Mouse (Mus musculus): ENCODE measurements around the gene Scel. TPM values are rescaled to one million over a fixed set of nuclear protein-coding genes. Genes with fewer than 3 reads are reported as not detected.
"Not testable (repeated sequence)": the region's sequence is repeated elsewhere in the genome, so short reads cannot be mapped to it uniquely, and the experiment has no call there.

Scel gene
- polyA plus RNA-seq, 2 experiments: 5.6 to 14.3 TPM

DNA sequence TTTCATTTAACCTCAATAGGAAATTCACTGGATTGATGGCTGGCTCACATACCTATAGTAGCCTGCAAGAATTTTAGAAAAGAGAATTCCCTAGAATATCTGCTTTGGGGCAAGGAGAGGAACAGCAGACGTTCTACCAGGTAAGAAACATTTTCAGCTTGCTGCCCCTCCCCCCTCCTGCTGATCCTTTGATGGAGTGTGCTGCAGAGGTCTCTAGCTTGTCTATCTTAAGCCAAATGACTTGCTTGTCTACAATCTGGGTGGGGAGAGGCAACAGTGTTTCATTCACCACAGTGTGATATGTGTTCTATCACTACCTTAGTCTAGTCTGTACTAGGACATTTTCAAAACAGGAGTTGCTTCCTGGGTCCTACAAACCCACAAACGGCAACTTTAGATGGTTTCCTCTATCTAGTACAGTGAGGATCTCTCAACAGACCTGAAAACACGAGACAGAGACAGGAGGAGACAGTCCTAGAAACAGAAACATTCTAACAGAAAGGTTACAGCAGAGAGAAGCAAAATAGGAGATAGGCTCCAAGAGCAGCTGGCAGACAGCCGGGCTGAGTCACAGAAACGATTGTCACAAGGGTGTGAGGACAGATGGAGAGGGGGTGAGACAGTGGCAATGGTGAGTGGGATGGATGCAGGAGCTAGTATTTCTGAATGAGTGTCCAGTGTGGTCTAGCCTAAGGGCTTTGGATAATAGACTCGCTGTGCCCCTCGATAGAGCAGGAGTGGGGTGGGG, 41.2 kb upstream of the Scel start:
- no peak overlapping the region for H3K4me3 ChIP-seq (replicated peaks; ENCODE audit: low read length)
- TF ChIP-seq POLR2A (IDR thresholded peaks at IDR 0.05; ENCODE audit: borderline replicate concordance, extremely low read depth, insufficient read depth, insufficient read length): no peak
- WGBS: 52% methylated on average over 7 of the region's 7 CpGs

GRCm38 (mm10) chr14:103472554-103472905, 40.6 kb upstream of the Scel start:
- H3K9ac ChIP-seq (ENCODE audit: low read depth, low read length, severe bottlenecking): no peak overlapping the region
- H3K4me2 ChIP-seq (replicated peaks; ENCODE audit: low read depth, low read length, severe bottlenecking): no peak overlapping the region
- no peaks in the 10 kb centered on the region for H3K4me1 ChIP-seq (ENCODE audit: control insufficient read depth, insufficient read depth, low read length)
- no peaks in the 10 kb centered on the region for H3K36me3 ChIP-seq (ENCODE audit: control insufficient read depth, insufficient read depth, low read length)
- DNase-seq (ENCODE audit: low spot score) (no peak), ATAC-seq (ENCODE audit: low FRiP score, low read depth) (no peak)
- H3K27me3 ChIP-seq (ENCODE audit: control insufficient read depth, insufficient read depth, low read length): no peaks in the 10 kb centered on the region
- no peak for TF ChIP-seq POLR2A (IDR thresholded peaks at IDR 0.05; ENCODE audit: borderline replicate concordance, extremely low read depth, insufficient read depth, insufficient read length)
- 81% methylated on average over 2 of the region's 2 CpGs for WGBS
- no peak overlapping the region for H3K27ac ChIP-seq (replicated peaks; ENCODE audit: low read depth, low read length)
- no peak overlapping the region for H3K4me3 ChIP-seq (replicated peaks; ENCODE audit: low read length)
- no peaks in the 10 kb centered on the region for H3K9me3 ChIP-seq (ENCODE audit: control insufficient read depth, low read length)

More for the DNA sequence above, 41.2 kb upstream of the Scel start:
- no peak overlapping the region for H3K4me2 ChIP-seq (replicated peaks; ENCODE audit: low read depth, low read length, severe bottlenecking)
- no peak for ATAC-seq (ENCODE audit: low FRiP score, low read depth)
- no peak overlapping the region for H3K27ac ChIP-seq (replicated peaks; ENCODE audit: low read depth, low read length)
- H3K27me3 ChIP-seq (ENCODE audit: control insufficient read depth, insufficient read depth, low read length): no peaks in the 10 kb centered on the region
- H3K9me3 ChIP-seq (ENCODE audit: control insufficient read depth, low read length): no peaks in the 10 kb centered on the region
- no peaks in the 10 kb centered on the region for H3K36me3 ChIP-seq (ENCODE audit: control insufficient read depth, insufficient read depth, low read length)
- H3K4me1 ChIP-seq (ENCODE audit: control insufficient read depth, insufficient read depth, low read length): no peaks in the 10 kb centered on the region
- no peak overlapping the region for H3K9ac ChIP-seq (ENCODE audit: low read depth, low read length, severe bottlenecking)
- no peak for DNase-seq (ENCODE audit: low spot score)

GRCm38 (mm10) chr14:103475312-103475711, 37.8 kb upstream of the Scel start:
- no peaks in the 10 kb centered on the region for H3K27me3 ChIP-seq (ENCODE audit: control insufficient read depth, insufficient read depth, low read length)
- DNase-seq (ENCODE audit: low spot score) (no peak), ATAC-seq (ENCODE audit: low FRiP score, low read depth) (no peak)
- no peak overlapping the region for H3K27ac ChIP-seq (replicated peaks; ENCODE audit: low read depth, low read length)
- 83% methylated on average over 7 of the region's 7 CpGs for WGBS
- H3K9ac ChIP-seq (ENCODE audit: low read depth, low read length, severe bottlenecking): no peak overlapping the region
- H3K36me3 ChIP-seq (ENCODE audit: control insufficient read depth, insufficient read depth, low read length): no peaks in the 10 kb centered on the region
- H3K4me2 ChIP-seq (replicated peaks; ENCODE audit: low read depth, low read length, severe bottlenecking): no peak overlapping the region
- TF ChIP-seq POLR2A (IDR thresholded peaks at IDR 0.05; ENCODE audit: borderline replicate concordance, extremely low read depth, insufficient read depth, insufficient read length): no peak
- H3K4me1 ChIP-seq (ENCODE audit: control insufficient read depth, insufficient read depth, low read length): no peaks in the 10 kb centered on the region
- H3K9me3 ChIP-seq (ENCODE audit: control insufficient read depth, low read length): no peaks in the 10 kb centered on the region
- H3K4me3 ChIP-seq (replicated peaks; ENCODE audit: low read length): no peak overlapping the region

DNA sequence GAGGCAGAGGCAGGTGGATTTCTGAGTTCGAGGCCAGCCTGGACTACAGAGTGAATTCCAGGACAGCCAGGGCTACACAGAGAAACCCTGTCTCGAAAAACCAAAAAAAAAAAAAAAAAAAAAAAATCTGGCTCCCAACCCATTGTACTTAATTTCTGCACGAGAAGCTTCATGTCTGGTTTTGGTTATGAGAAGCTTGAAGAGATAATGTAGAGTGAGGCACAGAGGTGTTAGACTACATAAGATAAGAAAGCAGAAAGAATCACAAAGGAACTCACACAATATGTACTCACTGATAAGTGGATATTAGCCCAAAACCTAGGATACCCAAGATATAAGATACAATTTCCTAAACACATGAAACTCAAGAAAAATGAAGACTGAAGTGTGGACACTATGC, 36.9 kb upstream of the Scel start:
- not testable (repeated sequence) for H3K4me3 ChIP-seq (replicated peaks; ENCODE audit: low read length); H3K27me3 ChIP-seq (ENCODE audit: control insufficient read depth, insufficient read depth, low read length); H3K36me3 ChIP-seq (ENCODE audit: control insufficient read depth, insufficient read depth, low read length); H3K4me2 ChIP-seq (replicated peaks; ENCODE audit: low read depth, low read length, severe bottlenecking); ATAC-seq (ENCODE audit: low FRiP score, low read depth); DNase-seq (ENCODE audit: low spot score); H3K9me3 ChIP-seq (ENCODE audit: control insufficient read depth, low read length); H3K4me1 ChIP-seq (ENCODE audit: control insufficient read depth, insufficient read depth, low read length); H3K9ac ChIP-seq (ENCODE audit: low read depth, low read length, severe bottlenecking); H3K27ac ChIP-seq (replicated peaks; ENCODE audit: low read depth, low read length)
- 75% methylated on average over 3 of the region's 3 CpGs for WGBS

DNA sequence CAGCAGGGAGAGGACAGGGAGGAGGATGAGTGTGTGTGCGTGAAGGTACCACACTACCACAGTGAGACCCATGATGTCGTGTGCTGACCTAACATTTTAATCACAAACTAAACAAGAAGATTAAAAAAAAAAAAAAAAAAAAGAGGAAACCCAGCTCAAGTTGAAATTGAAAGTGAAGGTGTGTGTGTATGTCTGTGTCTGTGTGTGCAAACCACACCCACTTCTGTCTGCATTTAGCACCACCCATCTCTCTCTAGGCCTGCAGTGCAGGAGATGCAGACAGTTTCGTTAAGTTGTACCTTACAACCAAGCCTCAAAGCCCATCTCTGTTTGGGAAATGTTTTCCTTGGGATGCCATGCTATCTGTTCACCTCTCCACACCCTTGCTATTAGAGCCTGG, 35.9 kb upstream of the Scel start:
- ATAC-seq (ENCODE audit: low FRiP score, low read depth): no peak
- H3K9me3 ChIP-seq (ENCODE audit: control insufficient read depth, low read length): no peaks in the 10 kb centered on the region
- no peak overlapping the region for H3K4me2 ChIP-seq (replicated peaks; ENCODE audit: low read depth, low read length, severe bottlenecking)
- H3K36me3 ChIP-seq (ENCODE audit: control insufficient read depth, insufficient read depth, low read length): no peaks in the 10 kb centered on the region
- DNase-seq (ENCODE audit: low spot score): no peak
- H3K4me1 ChIP-seq (ENCODE audit: control insufficient read depth, insufficient read depth, low read length): no peaks in the 10 kb centered on the region
- no peaks in the 10 kb centered on the region for H3K27me3 ChIP-seq (ENCODE audit: control insufficient read depth, insufficient read depth, low read length)
- 76% methylated on average over 3 of the region's 3 CpGs for WGBS
- no peak overlapping the region for H3K9ac ChIP-seq (ENCODE audit: low read depth, low read length, severe bottlenecking)
- H3K4me3 ChIP-seq (replicated peaks; ENCODE audit: low read length): no peak overlapping the region
- no peak for TF ChIP-seq POLR2A (IDR thresholded peaks at IDR 0.05; ENCODE audit: borderline replicate concordance, extremely low read depth, insufficient read depth, insufficient read length)
- no peak overlapping the region for H3K27ac ChIP-seq (replicated peaks; ENCODE audit: low read depth, low read length)

DNA sequence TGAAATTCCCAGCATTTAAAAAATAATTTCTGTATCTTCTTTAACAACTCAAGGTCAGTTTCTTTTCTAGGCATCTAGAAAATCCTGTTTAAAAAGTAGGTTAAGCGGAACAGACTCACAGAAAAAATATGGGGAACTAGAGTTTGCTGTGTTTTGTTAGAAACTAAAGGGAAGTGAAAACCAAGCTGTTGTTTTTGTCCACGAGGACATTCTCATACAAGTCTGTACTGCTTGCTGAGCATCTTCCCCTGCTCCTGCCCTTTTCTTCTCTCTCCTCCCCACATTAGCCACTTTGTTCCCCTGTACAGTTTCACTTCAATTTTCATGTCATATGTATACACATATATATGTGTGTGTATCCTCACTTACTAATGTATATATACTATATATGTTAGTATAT, 35.2 kb upstream of the Scel start:
- Histone ChIP-seq H3K4me2 (replicated peaks; ENCODE audit: low read depth, low read length, severe bottlenecking) (no peak overlapping the region), H3K36me3 (ENCODE audit: control insufficient read depth, insufficient read depth, low read length) (no peaks in the 10 kb centered on the region), H3K4me1 (ENCODE audit: control insufficient read depth, insufficient read depth, low read length) (no peaks in the 10 kb centered on the region), H3K9ac (ENCODE audit: low read depth, low read length, severe bottlenecking) (no peak overlapping the region), H3K9me3 (ENCODE audit: control insufficient read depth, low read length) (no peaks in the 10 kb centered on the region), H3K4me3 (replicated peaks; ENCODE audit: low read length) (no peak overlapping the region), H3K27me3 (ENCODE audit: control insufficient read depth, insufficient read depth, low read length) (no peaks in the 10 kb centered on the region), H3K27ac (replicated peaks; ENCODE audit: low read depth, low read length) (no peak overlapping the region)
- TF ChIP-seq POLR2A (IDR thresholded peaks at IDR 0.05; ENCODE audit: borderline replicate concordance, extremely low read depth, insufficient read depth, insufficient read length): no peak
- no peak for ATAC-seq (ENCODE audit: low FRiP score, low read depth)
- WGBS: 76% methylated on average over 2 of the region's 2 CpGs
- no peak for DNase-seq (ENCODE audit: low spot score)
